Mouse (Mus musculus): ENCODE measurements around the gene Bok.

- TF ChIP-seq POLR2A (IDR thresholded peaks at IDR 0.05; ENCODE audit: insufficient read depth, low read length) (no peak), CTCF (IDR thresholded peaks at IDR 0.05; ENCODE audit: low read depth, low read length) (no peak), EP300 (IDR thresholded peaks at IDR 0.05; ENCODE audit: insufficient read depth, low read depth, low read length) (no peak)
These were observed 28.5 kb upstream of the Bok start for GRCm38 (mm10) chr1:93657025-93657360.
